Mouse (Mus musculus): ENCODE results near the gene Tmem19.

Gene Tmem19

DNA sequence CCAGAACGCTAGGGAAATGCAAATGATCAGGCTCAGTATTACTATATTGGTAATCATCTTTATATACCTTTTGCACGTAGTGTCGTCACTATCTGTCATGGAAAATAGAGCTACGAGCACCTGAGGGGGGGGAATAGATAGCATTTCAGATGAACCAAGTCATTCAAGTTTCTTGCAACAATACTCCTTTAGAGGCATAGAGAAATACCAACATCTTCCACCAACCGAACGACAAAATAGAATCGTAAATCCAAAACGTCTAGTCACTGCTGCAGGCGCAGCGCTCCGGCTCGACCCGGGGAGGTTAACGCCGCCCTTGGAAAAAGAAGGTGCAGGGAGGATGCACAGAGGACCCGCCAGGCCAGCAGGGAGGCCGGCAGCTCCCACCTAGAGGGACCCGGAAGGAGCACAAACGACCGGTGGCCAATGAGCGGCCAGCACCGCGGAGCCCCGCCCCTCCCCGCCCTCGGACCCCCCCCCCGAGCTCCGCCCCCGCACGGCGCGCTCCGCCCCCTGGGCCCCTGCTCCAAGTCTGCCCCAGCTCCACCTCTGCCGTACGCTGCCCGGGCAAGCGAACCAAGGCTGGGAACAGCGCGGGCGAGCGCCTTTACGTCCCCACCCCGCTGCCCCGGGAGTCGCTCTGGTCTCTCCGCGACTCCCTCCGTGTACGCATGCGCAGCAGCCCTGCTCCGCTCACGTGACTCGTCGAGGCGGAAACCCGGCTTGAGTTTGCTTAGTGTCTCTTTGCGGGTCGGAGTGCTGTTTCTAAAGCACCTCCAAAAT lies at the start of gene Tmem19:
Tmem19 (minus strand) TSS at position 662 of the 783 bp plus-strand sequence.
- DNase-seq (ENCODE audit: low read depth, low spot score): peak; percentile 99

DNA sequence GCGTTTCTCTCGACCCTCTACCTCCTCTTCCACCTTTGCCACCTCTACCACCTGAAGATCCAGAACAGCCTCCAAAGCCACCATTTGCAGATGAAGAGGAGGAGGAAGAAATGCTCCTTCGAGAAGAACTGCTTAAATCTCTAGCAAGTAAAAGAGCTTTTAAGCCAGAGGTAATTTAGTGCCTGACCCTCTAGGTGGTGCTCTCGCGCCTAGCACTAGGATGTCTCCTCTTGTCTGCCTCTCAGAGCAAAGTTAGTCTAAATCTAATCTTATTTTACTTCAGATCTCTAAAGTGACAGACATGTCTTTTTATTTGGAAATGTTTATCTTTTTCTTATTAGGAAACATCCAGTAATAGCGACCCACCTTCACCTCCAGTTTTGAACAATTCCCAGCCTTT lies 44.1 kb upstream of the Tmem19 start:
- peak; percentile 81 for DNase-seq (ENCODE audit: low read depth, low spot score)

DNA sequence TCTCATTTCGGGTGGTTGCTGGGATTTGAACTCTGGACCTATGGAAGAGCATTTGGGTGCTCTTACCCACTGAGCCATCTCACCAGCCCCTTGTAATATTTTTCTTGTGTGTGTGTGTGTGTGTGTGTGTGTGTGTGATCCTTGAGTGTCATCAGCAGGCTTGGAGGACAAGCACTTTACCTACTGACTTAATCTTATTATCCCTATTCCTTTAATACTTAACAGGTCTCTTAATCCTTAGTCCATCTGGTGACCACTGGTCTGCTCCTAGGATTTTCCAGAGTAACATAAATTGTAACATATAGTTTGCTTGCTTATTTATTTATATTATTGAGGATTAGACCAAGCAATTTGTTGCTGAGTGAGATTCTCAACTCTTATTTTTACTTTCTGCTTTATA lies 29.6 kb upstream of the Tmem19 start:
- DNase-seq (ENCODE audit: low read depth, low spot score): no peak

DNA sequence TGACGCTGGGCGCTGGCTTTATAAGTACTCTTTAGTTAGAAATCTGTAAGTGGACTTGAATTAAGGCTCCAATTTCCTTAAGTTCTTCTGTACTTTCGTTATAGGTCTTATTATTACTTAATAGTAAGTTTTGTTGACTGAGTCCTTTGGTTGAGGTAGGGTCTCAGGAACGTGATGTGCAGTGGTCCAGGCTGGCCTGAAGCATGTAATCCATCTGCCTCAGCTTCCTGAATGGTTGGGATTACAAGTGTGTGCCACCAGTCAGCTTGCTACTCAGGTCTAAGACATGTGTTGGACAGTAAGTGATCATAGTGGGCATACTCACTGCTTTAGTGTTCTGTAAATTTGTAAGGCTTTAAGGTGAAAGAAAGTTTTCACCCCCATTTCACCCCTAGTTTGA lies 28.8 kb upstream of the Tmem19 start:
- DNase-seq (ENCODE audit: low read depth, low spot score): no peak

DNA sequence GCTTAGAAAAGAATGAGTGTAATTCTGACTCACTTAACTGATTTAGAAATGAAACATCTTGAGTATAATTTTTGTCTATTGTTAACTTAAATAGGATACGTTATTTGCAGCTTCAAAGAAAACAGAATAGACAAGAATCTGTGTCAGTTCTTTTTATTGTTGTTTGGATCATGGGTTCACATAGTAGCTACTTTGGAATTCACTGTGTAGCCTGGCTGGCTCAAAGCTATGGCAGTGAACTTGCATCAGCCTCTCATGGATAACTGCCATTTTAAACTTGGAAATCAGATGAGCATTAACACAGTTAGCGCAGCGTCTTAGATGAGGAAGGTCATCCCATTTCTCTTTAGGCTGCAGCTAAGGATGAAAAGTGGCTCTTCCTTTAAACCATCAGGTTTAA lies 25.6 kb upstream of the Tmem19 start:
- DNase-seq (ENCODE audit: low read depth, low spot score): peak; percentile 9

DNA sequence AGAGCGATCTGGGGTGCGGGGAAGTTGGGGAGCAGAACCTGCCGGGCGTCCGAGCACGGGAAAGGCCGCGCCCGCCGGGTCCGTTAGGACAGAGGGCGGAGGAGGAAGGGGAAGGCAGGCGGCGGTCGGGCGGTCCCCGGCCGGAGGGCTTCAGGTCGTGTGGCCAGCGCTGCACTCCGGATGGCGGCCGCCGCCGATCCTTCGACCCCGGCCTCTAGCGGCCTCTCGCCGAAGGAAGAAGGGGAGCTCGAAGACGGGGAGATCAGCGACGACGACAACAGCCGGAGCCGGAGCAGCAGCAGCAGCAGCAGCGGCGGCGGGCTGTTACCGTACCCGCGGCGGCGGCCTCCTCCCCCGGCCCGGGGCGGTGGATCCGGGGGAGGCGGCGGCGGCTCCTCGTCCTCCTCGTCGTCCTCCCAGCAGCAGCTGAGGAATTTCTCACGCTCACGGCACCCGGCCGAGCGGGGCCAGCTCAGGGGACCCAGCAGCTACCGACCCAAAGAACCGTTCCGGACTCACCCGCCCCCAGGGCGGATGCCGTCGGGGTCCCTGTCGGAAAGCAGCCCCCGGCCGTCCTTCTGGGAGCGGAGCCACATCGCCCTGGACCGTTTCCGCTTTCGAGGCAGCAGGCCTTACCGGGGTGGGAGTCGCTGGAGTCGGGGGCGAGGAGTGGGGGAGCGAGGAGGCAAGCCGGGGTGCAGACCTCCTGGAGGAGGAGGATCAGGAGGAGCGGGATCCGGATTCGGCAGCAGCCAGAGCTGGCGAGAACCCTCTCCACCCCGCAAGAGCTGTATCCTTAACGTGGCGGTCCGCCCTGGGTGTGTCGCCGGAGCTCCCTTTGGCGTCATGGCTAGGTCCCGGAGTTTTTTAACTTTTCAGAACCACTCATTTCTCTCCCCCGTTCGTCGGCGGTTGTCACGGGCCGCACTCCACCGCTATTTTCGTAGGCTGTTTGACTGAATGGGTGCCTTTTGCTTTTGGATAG lies 23.0 kb upstream of the Tmem19 start:
- peak; percentile 48 for DNase-seq (ENCODE audit: low read depth, low spot score)

DNA sequence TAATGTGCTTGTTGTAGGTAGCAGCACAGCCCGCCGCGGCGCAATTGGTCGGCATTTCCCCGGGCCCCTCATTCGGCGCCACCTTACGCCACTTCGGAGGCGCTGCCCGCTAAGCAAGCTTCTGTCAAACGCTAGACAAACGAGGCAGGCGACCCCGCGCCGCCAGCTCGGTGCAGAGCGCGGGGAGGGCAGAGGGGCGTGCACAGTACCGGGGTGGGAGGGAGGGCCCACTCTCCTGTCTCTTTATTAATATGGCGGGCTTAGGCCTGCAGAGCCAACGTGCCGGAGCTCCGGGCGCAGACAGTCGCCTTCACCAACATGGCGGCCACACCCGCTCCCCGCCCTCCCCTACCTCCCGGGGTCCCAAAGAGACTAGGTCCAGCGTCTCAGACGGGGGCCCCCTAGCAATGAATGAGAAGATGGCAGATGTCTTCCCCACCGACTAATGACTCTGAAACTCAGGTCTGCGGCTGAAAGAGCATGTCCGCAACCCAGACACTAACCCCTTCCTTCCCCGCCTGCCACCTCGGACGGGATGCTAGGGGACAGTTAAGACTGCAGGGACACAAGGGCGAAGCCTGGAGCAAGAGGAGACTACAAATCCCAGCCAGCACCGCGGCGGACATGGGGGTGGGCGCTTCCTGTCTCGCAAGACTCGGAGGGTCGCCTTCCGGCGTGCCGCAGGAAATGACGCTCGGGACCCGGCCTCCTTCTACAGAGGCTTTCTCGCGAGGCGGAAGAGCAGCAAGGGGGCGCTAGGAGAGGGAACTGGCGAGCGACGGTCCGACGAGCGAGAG lies 22.1 kb upstream of the Tmem19 start, which contains the start of the genes Thap2 and Zfc3h1:
Thap2 (minus strand) TSS at position 223 of the 797 bp plus-strand sequence.
Zfc3h1 (plus strand) TSS at position 739 of the 797 bp plus-strand sequence.
- peak; percentile 100 for DNase-seq (ENCODE audit: low read depth, low spot score)

DNA sequence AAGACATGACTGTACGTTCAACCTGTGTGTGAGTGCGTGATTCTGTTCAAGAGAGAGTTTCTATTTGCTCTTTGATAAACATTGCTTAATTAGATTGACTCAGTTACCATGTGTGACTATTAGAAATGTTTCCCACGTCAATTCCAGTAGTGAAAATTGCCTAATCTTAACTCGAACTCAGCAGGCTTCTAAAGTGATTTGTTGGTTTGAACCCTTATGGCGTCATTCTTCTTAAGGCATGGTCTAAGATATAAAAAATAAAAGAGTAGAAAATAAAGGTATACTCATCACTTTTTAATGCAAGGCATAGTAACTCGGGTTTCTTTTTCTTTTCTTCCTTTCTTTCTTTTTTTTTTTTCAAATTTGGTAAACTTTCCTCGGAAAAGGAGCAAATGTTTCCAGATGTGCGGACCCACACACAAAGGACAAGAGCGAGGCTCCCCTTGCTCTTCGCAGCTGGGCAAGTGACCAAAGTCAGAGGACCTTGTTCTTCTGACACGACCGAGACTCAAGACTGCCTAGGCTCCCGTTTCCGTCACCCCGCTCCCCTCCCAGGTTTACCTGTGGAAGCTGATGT lies 21.4 kb upstream of the Tmem19 start:
- DNase-seq (ENCODE audit: low read depth, low spot score): peak; percentile 19

DNA sequence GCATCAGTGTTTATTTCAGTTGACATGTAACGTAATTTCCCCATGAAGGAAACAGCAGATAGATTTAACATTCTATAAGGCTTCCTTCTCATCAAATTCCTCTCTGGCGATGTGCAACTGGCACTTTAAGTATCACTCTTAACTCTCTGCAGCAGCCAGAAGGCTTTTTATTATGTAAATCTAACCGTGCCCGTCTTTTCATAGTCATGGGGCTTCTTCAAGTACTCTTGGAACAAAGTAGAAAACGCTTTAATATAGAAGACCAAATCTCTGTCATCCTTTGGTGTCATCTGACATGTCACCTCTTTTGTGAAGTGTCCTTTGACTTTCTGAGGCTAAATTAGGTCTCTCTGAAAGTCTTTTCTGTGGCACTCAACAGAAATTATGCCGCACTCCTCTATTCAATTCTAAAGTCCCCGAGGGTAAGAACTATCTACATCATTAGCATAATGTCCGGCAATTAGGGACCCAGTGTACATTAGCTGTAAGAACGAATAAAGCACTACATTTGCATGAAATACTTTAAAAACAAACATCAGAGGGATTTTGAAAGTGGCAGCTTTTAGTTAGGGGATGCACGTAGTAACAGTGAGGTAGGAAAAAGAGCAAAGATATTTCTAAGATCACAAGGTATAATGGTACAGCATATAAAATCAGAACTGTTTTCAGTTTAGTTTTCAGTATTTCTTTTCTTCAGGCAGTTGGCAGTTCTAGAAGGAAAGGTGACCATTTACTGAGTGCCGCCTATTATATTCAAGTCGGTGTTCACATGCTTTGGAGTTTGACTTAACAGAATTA lies 20.7 kb upstream of the Tmem19 start:
- peak; percentile 27 for DNase-seq (ENCODE audit: low read depth, low spot score)

DNA sequence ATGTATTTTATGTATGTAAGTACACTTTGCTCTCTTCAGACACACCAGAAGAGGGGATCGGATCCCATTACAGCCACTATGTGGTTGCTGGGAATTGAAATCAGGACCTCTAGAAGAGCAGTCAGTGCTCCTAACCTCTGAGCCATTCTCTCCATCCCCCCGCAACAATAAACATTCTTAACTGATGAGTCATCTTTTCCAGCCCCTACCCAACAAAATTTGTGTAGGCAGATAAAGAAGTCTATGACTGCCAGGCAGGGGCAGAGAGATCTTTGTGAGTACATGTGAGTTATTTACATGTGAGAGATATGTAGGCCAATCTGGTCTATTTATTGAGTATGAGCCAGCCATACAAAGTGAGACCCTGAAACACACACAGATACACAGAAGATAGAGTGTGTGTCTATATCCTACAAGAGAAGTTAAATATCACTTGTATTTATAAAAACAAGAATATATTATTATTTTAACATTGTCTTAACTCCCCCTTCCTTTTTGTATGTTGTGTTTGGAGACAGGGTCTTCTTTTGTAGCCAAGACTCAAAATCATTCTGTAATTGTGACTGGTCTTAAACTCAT lies 19.3 kb upstream of the Tmem19 start:
- DNase-seq (ENCODE audit: low read depth, low spot score): no peak

DNA sequence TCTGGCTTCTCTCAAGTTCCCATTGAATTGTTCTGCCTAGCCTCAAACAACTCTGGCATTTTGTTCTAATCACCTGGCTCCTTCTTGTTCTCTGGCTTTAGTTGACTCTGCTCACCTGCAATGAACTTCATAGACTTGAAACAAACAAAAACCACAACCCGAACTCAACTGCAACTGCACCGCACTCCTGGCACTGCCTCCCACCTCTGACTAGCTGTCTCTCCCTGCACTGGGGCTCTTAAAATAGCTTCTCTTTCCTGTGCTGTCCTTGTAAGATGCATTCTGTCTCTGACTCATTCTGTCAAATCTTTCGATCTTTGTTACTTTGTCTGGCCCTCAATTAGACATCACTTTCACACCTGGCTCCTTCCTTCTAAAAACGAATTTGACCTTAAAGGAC lies 850 bp upstream of the Tmem19 start:
- peak; percentile 39 for DNase-seq (ENCODE audit: low read depth, low spot score)

DNA sequence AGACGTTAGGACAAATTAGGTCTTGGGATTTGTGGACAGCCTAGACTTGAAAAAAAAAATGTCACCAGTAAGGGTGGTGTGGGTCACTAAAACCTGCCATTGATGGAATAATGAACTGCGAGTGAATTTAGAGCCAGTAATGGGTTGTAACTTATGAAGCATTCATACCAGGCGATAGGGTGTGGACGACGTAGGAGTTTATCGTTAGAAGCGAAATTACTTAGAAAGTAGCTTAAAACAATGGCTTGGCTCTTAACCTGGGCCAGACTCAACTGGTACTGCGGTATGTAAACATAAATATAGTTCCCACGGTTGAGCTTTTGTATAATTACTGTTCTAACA lies 293 bp upstream of the Tmem19 start:
- no peak for DNase-seq (ENCODE audit: low read depth, low spot score)

DNA sequence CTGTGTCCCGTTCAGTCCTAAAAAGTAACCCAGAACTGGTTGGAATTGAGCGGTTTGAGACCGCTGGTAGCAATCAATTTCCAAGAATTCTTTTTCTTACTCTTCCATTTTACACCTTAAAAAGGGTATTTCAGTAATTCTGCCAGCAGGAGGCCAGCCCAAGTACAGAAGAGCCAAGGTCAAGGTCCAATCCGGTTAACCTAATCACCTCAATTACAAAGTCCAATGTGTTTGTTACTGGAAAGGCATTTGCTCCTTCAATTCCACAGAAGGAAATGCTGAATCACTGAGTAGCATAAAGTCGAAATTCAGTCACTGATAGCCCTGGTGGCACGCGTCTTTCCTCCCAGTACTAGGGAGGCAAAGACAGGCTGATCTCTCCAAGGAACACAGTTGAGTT lies 3.2 kb downstream of the Tmem19 start:
- no peak for DNase-seq (ENCODE audit: low read depth, low spot score)

DNA sequence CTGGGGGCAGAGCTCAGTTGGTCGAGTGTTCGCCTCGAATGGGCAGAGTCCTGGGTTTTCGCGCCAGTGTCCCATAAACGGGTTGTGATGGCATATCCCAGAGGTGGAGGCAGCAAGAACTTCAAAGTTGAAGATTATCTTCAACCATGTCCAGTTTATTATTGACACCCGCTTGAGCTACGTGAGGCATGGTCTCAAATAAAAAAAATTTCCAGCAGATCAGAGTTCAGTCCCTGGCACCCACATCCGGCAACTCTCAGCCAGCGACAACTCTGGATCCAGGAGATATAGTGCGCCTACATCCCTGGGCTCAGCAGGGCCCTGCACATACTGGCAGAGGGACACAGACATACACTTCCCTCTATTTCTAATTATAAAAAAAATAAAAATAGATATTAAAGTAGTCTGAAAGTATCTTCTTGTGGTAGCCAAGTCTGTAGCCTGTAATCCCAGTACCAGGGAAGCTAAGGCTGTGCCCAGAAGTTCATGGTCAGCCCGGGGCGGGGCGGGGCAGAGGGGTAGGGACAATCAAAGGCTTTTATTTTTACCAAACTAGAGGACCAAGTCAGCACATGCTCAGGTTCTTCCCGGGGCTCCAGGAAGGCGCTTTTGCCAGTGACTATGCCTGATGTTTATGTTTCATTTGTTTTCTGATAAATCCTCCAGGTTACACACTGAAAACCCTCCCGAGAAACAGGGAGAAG lies 3.9 kb downstream of the Tmem19 start:
- DNase-seq (ENCODE audit: low read depth, low spot score): no peak

DNA sequence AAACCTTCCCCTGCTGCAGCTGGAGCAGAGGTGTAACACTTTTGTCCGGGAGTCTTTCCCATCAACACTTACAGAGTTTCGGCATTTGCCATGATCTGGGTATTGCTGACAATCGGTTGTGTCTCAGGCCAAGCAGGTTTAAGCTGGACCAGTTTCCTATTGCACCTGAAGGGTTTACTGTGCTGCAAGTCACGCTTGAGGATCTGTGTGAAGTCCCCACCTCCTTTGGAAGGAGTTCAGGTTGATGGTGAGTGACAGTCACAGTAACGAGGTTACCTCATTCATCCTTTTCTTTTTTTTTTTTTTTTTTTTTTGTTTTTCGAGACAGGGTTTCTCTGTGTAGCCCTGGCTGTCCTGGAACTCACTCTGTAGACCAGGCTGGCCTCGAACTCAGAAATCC lies 6.2 kb downstream of the Tmem19 start:
- no peak for DNase-seq (ENCODE audit: low read depth, low spot score)

DNA sequence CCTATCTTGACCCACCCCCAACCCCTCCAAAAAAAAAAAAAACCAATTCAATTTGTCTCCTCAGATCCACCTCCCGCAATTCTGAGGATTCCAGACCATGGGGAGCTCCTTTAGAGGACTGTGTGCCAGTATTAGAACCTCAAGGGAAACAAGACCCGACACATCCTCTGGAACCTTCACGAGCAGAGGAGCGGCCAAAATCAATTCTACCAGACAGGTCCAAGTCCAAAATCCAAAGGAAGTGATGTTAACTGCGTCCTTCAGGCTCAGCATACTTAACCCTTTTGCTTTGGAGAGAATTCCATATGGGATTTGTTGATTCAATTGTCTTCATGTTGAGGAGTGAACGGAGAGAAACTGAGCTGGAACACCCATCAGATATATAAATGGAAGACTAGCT lies 7.3 kb downstream of the Tmem19 start:
- no peak for DNase-seq (ENCODE audit: low read depth, low spot score)

DNA sequence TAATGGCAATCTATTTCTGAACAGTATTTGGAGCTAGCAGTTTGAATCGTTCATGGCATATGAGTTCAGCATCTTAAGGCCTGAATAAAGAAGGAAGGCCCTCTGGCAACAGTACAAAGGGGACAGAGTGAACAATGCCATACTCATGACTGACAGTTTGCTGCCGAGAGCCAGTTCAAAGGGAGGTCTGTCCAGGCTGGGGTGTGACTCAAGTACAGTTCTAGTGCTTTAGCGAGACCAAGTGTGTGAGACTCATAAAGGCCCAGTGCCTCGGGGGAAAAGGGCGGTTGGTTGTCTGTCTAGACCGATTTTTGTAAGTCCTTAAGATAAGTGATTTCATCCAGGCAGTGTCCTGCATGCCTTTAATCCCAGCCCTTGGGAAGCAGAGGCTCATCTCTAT lies 7.7 kb downstream of the Tmem19 start:
- peak; percentile 35 for DNase-seq (ENCODE audit: low read depth, low spot score)

DNA sequence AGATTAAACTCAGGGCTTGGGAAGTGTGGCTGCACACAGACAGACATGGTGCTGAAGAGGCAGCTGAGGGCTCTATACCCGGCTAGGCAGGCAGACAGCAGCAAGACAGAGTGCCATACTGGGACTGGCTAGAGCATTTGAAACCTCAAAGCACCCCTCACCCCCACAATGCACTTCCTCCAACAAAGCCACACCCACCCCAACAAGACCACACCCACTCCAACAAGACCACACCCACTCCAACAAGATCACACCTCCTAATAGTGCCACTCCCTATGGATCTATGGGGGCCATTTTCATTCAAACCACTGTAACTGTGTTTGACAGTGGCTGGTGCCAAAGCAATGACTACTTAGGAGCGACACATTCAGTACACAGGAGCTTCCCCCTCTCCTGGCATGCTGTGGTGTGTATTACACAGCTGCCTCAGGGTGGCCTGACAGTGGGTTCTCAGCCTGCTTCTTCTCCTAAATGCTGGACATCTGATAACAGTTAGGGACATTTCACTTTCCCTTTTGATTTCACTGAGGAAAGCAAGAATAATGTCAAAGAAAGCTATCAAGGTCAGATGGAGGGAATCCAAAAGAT lies 11.4 kb downstream of the Tmem19 start:
- DNase-seq (ENCODE audit: low read depth, low spot score): no peak

DNA sequence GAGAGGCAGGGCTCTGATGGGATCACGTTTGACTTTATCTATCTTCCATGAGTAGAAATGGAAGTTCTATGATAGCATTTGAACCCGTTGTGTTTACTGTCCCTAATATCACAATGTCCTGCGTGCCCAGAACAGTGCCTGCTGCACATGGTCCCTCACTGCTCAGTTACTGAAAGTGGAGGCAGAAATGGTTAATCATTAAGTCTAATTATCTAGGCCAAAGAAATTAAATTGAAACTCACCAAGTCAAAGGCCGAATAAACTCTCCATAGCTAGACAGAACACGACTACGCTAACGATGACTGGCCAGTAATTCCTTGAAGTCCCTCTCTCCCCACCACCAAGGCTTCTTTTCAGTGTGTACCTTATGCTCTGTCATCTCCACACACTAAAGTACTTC lies 12.8 kb downstream of the Tmem19 start:
- DNase-seq (ENCODE audit: low read depth, low spot score): no peak
